Mouse (Mus musculus): ENCODE measurements around the gene Pacs1.

DNA sequence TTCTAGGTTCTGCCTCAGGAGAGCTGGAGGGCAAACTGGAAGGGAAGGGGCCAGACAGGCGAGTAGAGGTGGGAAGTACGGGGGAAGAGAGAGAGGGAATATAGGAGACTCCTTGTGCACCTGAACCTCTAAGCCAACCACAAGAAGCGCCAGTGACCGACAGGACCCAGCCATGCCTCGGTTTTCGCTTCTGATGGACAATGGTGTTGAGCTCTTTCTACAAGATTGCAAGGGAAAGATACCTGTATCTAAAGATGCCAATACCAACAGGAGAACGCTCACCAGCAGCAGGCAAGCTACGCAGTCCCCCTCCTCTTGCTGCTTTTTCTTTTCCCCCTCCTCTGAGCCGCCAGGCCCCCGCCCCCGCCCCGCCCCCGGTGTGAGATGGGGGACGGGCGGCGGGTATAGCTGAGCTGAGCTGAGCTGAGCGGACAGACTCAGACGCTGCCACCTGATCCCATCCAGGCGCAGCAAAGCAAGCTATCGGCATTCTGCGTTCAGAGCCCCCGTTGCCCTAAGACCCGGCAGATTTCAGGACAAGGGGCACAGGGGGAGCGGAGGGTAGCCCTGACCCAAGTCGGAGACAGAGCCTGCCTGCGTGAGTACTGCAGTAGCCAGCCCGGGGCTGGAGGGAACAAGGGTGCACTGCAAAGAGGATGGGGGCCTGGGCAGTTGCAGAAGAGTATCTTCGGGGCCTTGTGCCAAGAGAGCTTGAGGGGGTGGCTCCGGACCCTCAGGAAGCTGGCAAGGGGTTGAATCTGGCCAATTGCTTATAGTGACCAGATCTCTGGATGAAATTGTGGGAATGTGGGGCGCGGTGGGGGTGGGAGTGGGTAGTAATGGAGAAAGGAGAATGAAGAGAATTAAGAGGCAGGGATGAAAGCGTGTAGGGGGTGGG, 25.2 kb upstream of the Pacs1 start, which contains the start of gene Gal3st3:
- TF ChIP-seq CHD2 (IDR thresholded peaks at IDR 0.05; ENCODE audit: low read depth, low read length) = no peak
- no peak for TF ChIP-seq HCFC1 (IDR thresholded peaks at IDR 0.05; ENCODE audit: borderline replicate concordance, insufficient read depth, low read length)
